Mouse (Mus musculus): ENCODE measurements around the gene Mfsd4b1. TPM values are rescaled to one million over a fixed set of nuclear protein-coding genes. Genes with fewer than 3 reads are reported as not detected.

Gene Mfsd4b1
- polyA plus RNA-seq, 1 experiment from 2014 or later = 0.70 TPM

DNA sequence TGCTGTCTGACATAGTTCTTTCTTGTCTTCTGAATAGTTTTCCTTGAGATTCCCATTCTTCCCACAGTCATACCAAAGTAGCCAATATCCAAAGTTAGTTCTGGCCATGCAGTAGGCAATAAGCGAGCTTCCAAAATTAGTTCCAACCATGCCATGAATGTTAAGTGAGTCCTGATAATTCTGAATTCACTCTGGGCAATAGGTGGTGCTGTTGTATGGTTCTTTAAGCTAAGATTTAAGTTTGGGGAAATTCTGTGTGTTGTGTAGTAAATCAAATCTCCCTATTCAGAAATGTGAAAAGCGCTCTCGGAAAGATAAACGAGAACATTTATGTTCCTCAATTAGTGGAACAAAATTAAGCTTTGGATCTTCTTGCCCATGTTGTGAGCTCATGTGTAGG lies 66.8 kb downstream of the Mfsd4b1 start:
- no peaks in the 10 kb centered on the region for H3K9me3 ChIP-seq (replicated peaks)
- no peak overlapping the region for H3K4me2 ChIP-seq
- H3K36me3 ChIP-seq = no peaks in the 10 kb centered on the region
- H3K4me1 ChIP-seq = peaks cover 11% of the 10 kb centered on the region
- WGBS = 59% methylated on average over 4 of the region's 4 CpGs
- H3K27me3 ChIP-seq (replicated peaks) = no peaks in the 10 kb centered on the region; the same call in 1 of the 2 replicates
- H3K27ac ChIP-seq (replicated peaks) = no peak overlapping the region
- no peak overlapping the region for H3K4me3 ChIP-seq (replicated peaks)
- H3K9ac ChIP-seq (replicated peaks) = no peak overlapping the region
- ATAC-seq (ENCODE audit: low FRiP score) = no peak

GRCm38 (mm10) chr10:39956340-39956878 lies 68.7 kb downstream of the Mfsd4b1 start:
- H3K4me3 ChIP-seq (replicated peaks) = no peak overlapping the region
- no peak overlapping the region for H3K9ac ChIP-seq (replicated peaks)
- ATAC-seq (ENCODE audit: low FRiP score) = no peak
- no peaks in the 10 kb centered on the region for H3K36me3 ChIP-seq
- H3K4me1 ChIP-seq = peaks cover 11% of the 10 kb centered on the region
- WGBS = 64% methylated on average over 2 of the region's 2 CpGs
- no peaks in the 10 kb centered on the region; the same call in 1 of the 2 replicates for H3K27me3 ChIP-seq (replicated peaks)
- H3K27ac ChIP-seq (replicated peaks) = no peak overlapping the region
- H3K4me2 ChIP-seq = no peak overlapping the region
- no peaks in the 10 kb centered on the region for H3K9me3 ChIP-seq (replicated peaks)

GRCm38 (mm10) chr10:39955163-39955562 lies 69.9 kb downstream of the Mfsd4b1 start:
- Histone ChIP-seq H3K27ac (replicated peaks) (no peak overlapping the region), H3K27me3 (replicated peaks) (no peaks in the 10 kb centered on the region; the same call in 1 of the 2 replicates), H3K4me2 (no peak overlapping the region), H3K9ac (replicated peaks) (no peak overlapping the region), H3K36me3 (no peaks in the 10 kb centered on the region), H3K4me3 (replicated peaks) (no peak overlapping the region), H3K4me1 (peaks cover 7% of the 10 kb centered on the region), H3K9me3 (replicated peaks) (no peaks in the 10 kb centered on the region)
- no peak for ATAC-seq (ENCODE audit: low FRiP score)
- 80% methylated on average over 2 of the region's 2 CpGs for WGBS

Other genes with a start within 250 kb of the Mfsd4b1 start
- 3.1 and 3.6 TPM in 2 replicates for gene Mfsd4b4, start 126.0 kb downstream of the Mfsd4b1 start, polyA plus RNA-seq (2015; fragmentation: Nextera tagmentation; extraction: Ambion mirVana)
- gene Mfsd4b2, start 98.3 kb downstream of the Mfsd4b1 start, polyA plus RNA-seq (2015; fragmentation: Nextera tagmentation; extraction: Ambion mirVana) = not detected in 2 replicates
- gene Mfsd4b3, start 65.1 kb downstream of the Mfsd4b1 start, polyA plus RNA-seq (2015; fragmentation: Nextera tagmentation; extraction: Ambion mirVana) = 0.22 TPM in 1 of 2 replicates, not detected in the other
- 0.10 TPM in 1 of 2 replicates, not detected in the other for gene Mfsd4b5, start 38.6 kb downstream of the Mfsd4b1 start, polyA plus RNA-seq (2015; fragmentation: Nextera tagmentation; extraction: Ambion mirVana)
- gene Slc16a10, start 117.0 kb upstream of the Mfsd4b1 start, polyA plus RNA-seq (2015; fragmentation: Nextera tagmentation; extraction: Ambion mirVana) = 2.2 and 10.1 TPM in 2 replicates
- gene Rpf2, start 221.8 kb upstream of the Mfsd4b1 start, polyA plus RNA-seq (2015; fragmentation: Nextera tagmentation; extraction: Ambion mirVana) = 66.8 and 76.2 TPM in 2 replicates
- gene Gtf3c6, start 232.8 kb upstream of the Mfsd4b1 start, polyA plus RNA-seq (2015; fragmentation: Nextera tagmentation; extraction: Ambion mirVana) = 74.0 and 75.2 TPM in 2 replicates

All from neural tube, embryonic 15.5 days (tissue).